Comparison of ENCODE assay signal across 8 mouse cellular contexts in genomic region chr11:115202316-115202715, GRCm38 (mm10). TPM values are rescaled to one million over a fixed set of nuclear protein-coding genes. Genes with fewer than 3 reads are reported as not detected.
DNase-seq lines count a peak whose midpoint lies in the region; ATAC-seq and TF ChIP-seq lines count a peak whose summit lies in the region.

No protein-coding gene starts in this region.

- H3K27ac ChIP-seq in kidney, adult 2 months (ENCODE audit: insufficient read depth, low read depth, low read length), result no peak overlapping the region

- TF ChIP-seq POLR2A in kidney, adult 2 months (IDR thresholded peaks at IDR 0.05; ENCODE audit: low read depth, low read length), result no peak

- no peaks in the 10 kb centered on the region; the same call in 1 of the 2 replicates for H3K36me3 ChIP-seq in kidney, adult 2 months (ENCODE audit: control insufficient read depth, insufficient read depth, low read length)

- no peaks in the 10 kb centered on the region for H3K4me1 ChIP-seq in kidney, adult 2 months (ENCODE audit: control insufficient read depth, insufficient read depth, low read length)

- WGBS in kidney, adult 2 months, result 21% methylated on average over 12 of the region's 12 CpGs

- DNase-seq in layer of hippocampus, adult 11-12 months (ENCODE audit: low spot score), result peak; percentile 83
- no peak for DNase-seq in layer of hippocampus, adult 9-10 months (ENCODE audit: low spot score)
- DNase-seq in embryo, embryonic 11.5 days (ENCODE audit: low read depth, low spot score), result peak; percentile 63
- peak; percentile 81 for DNase-seq in kidney, adult 2 months
- peak; percentile 76 for DNase-seq in liver
- DNase-seq in spleen, postnatal 14 days (ENCODE audit: low spot score in 2 of 2), result peak; percentile 40 to 68

- H3K4me3 ChIP-seq in kidney, adult 2 months (ENCODE audit: insufficient read depth, low read depth, low read length), result no peak overlapping the region

- TF ChIP-seq CTCF in kidney, adult 2 months (conservative IDR thresholded peaks at IDR 0.05; ENCODE audit: insufficient read depth, insufficient read length, low read depth, low read length), result peak; percentile 97

- no peaks in the 10 kb centered on the region for H3K27me3 ChIP-seq in kidney, adult 2 months (replicated peaks; ENCODE audit: control insufficient read depth, insufficient read depth, low read length)

- ATAC-seq in granulocyte monocyte progenitor cell, adult 5-6 weeks (replicated peaks; ENCODE audit: poor library complexity, severe bottlenecking), result peak; percentile 90
- peak; percentile 54 for ATAC-seq in monocyte, adult 5-6 weeks (replicated peaks; ENCODE audit: insufficient number of reproducible peaks, low FRiP score, low TSS enrichment, poor library complexity, severe bottlenecking)

RNA-seq across cellular contexts. Expression of gene Nat9, which starts 14.7 kb away (rescaled TPM):
- total RNA-seq in granulocyte monocyte progenitor cell, adult 5-6 weeks (2014; fragmentation: Nextera tagmentation), result 27.1 and 27.5 TPM in 2 replicates
- total RNA-seq in granulocyte monocyte progenitor cell, adult 5-6 weeks (2017), result 21.3 and 28.0 TPM in 2 replicates
- polyA plus RNA-seq in kidney, adult 2 months (2012; rRNA removed), result 32.4 and 35.3 TPM in 2 replicates
- total RNA-seq in monocyte, adult 5-6 weeks (2017), result 25.4 to 39.9 TPM (median 37.8 TPM) in 3 replicates

RNA-seq across cellular contexts. Expression of gene Tmem104, which starts 15.0 kb away (rescaled TPM):
- total RNA-seq in granulocyte monocyte progenitor cell, adult 5-6 weeks (2014; fragmentation: Nextera tagmentation), result 11.5 and 12.8 TPM in 2 replicates
- 2.4 and 3.6 TPM in 2 replicates for total RNA-seq in granulocyte monocyte progenitor cell, adult 5-6 weeks (2017)
- 13.0 and 14.8 TPM in 2 replicates for polyA plus RNA-seq in kidney, adult 2 months (2012; rRNA removed)
- 12.1 to 32.4 TPM (median 17.3 TPM) in 3 replicates for total RNA-seq in monocyte, adult 5-6 weeks (2017)

RNA-seq across cellular contexts. Expression of gene Slc9a3r1, which starts 39.2 kb away (rescaled TPM):
- total RNA-seq in granulocyte monocyte progenitor cell, adult 5-6 weeks (2014; fragmentation: Nextera tagmentation), result 37.4 and 55.9 TPM in 2 replicates
- 48.2 and 50.3 TPM in 2 replicates for total RNA-seq in granulocyte monocyte progenitor cell, adult 5-6 weeks (2017)
- polyA plus RNA-seq in kidney, adult 2 months (2012; rRNA removed), result 229 and 239 TPM in 2 replicates
- total RNA-seq in monocyte, adult 5-6 weeks (2017), result 65.9 to 104 TPM (median 70.4 TPM) in 3 replicates
